Mouse (Mus musculus) lung, postnatal 14 days (tissue): ENCODE data around the gene Atp6v1d.

ENCODE experiments used
- DNase-seq: peaks from one replicate; pipeline ENCODE4 v3.0.0; 2021

Gene Atp6v1d

DNA sequence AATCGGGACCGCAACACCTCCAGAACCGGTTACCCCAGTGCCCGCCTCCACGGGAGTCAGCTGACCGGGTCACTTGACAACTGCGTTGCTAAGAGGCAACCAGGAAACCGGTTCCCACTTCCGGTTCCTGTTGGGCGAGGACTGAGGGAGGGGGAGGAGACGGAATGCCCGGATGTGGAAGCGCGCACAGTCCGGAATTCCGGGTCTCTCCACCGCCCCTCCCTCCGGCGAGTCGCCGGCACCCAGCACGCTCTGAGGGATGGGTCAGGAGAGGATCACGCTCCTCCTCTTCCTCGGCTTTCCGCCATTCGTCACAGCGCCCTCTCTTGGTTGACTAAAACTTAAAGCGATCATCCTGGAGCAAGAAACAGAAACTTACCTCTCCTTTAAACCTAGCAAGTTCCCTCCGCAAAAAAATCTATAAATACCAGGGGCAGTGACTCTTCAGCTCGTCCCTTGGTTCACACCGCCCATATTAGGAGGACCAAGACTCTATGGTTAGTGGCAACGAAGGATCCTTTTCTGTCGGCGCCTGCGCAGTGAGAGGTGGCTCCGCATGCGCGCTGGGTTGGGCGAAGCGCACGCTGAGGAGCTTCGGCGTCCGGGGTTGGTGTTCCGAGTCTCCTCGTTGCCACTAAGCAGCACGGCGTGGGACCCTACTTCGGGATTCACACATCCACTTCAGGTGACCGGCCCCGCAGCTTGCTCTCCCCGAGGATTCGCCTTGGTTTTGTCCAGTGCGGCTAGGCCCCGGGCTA lies at the start of gene Atp6v1d, which contains the start of gene Eif2s1:
Atp6v1d (minus strand) TSS at position 143 of the 758 bp plus-strand sequence.
Eif2s1 (plus strand) TSS at position 324 of the 758 bp plus-strand sequence.
- DNase-seq = peak; percentile 98

DNA sequence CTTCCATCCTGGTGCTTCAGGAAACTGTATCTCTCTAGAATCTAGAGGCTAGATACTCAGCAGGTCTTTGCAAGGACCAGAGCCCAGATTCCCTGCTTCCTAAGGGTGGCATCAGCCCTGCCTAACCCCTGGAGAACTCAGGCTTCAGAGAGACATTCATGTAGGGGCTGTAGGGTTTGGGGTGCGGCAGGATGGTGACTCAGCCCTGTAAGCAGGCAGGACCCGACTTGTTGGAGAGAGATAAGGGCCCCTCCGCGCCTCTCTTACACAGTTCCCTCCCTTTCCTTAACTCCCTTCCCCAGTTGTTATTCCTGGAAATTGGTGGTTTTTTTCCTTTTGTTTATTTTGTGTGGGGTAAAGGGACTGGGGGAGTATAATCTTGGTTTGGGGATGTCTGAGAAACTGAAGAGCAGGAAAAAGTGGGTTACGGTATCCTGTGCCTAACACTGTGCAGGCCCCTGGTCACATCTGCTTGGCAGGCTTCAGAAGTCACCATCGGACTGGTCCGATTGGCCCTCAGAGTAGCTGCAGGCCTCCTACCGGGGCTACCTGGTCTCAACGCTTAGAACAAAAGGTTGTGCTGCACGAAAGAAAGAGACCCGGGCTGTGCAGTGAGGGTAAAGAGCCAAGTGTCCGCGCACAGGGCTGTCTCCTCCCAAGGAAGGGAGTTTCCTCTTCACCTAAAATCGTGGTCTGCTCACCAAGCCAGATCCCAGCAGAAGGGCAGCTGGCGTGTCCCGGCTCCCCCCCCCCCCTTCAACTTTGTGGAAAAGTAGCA lies 49.4 kb upstream of the Atp6v1d start:
- DNase-seq = no peak

DNA sequence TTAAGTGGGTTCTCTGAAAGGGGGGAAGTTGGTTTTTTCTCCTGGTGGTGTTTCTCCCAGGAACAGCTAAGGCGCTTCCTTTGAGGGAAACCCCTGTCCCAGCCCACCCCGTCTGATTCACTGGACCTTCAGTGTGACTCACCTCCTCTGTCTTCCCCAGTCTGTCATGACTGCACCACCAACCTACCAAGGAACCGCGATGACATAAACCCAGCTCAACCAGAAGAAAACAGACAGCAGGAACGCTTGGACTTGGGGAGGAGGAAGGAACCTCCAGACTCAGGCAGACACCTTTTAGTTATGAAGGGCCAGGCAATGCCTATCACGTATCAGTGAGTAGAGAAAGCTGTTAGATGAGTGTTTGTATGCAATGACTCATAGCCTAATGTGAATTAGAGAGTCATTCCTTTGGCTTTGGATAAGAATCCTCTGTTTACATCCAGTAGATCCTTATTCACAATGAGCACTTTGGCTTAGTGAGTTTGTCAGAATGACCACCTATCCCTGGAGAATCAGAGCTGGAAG lies 46.7 kb upstream of the Atp6v1d start:
- DNase-seq = no peak

DNA sequence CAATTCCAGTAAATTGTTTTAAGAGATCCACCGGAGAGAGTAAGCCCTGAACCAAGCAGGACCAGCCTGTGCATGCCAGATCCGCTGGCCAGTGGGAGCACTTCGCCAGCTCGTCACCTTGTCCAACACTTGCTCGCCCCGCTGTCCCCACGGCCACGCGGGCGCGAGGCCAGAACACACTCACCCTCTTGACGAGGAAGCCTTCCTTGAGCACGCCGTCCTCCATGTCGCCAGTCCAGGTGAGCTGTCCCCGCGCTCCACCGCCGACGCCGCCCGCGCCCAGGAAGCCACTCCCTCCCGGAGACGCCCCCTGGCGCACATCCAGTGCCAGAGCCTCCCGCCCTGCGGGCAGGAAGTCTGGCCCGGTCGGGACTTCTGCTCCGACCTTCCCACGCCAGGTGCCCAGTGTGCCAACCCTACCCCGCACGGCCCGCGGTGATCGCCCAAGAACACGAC lies 45.3 kb upstream of the Atp6v1d start, which contains the start of gene Plek2:
Plek2 (minus strand) TSS at position 258 of the 456 bp plus-strand sequence.
- DNase-seq = peak; percentile 82

DNA sequence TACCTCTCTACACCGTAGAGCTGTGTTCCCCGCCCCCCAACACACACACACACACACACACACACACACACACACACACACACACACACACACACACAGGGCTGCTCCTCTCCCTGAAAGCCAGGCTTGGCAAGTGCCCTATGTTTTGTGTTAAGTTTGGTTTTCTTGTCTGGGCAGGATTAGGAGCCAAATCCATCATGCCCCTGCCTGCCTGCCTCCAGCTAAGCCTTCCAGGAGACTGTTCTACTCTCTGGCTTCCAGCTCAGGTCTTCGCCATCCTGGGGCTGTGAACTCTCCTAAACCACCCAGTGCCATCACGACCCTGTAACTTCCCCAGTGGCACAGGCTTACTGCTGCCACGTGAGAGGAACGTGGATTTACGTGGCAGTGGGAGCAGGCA lies 43.1 kb upstream of the Atp6v1d start:
- DNase-seq = no peak

DNA sequence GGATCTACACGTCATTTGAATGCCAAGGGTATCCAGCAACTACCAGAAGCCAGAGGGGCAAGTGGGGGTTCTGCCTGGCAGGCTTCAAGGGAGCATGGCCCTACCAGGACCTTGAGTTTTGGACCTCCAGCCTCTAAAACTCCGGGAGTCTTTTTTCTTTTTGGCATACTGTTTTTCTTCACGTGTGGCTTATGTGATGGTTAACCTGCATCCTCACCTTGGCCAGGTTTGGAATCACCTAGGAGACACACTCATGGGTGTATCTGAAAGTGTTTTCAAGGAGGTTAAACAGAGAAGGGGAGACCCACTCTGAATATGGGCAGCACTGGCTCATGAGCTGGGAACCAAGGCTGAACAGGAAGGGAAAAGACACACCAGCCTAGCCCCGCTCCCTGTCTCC lies 41.9 kb upstream of the Atp6v1d start:
- no peak for DNase-seq

DNA sequence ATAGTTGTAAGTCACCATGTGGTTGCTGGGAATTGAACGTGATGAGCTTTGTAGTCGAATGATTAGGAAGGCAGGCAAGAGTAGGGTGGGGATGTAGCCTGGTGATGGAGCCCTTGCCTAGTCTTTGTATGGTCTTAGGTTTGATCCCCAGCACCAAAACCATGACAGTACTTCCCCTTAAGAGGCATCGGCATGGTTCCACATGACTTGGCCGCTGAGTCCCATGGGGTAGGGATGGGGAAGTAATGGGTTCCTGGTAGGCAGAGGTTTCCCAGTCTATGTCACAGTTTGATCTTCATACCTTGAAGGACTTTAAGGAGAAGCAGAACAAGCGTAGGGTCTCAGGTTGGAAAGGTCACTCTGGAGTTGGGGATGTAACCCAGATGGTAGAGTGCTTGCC lies 40.0 kb upstream of the Atp6v1d start:
- no peak for DNase-seq

DNA sequence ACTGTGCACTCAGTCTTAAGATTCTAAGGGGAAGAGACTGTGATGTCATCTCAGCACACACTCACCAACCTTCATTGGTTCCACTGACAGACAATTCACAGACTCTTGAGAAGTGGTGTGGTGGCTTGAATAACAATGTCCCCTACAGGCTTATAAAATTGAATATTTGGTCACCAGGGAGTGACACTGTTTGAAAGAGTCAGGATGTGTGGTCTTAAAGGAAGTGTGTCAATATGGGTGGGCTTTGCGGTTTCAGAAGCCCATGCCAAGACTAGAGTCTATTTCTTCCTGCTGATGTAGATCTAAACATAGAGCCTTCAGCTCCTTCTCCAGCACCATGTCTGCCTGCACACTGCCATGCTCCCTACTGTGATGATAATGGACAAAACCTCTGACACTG lies 36.4 kb upstream of the Atp6v1d start:
- no peak for DNase-seq

DNA sequence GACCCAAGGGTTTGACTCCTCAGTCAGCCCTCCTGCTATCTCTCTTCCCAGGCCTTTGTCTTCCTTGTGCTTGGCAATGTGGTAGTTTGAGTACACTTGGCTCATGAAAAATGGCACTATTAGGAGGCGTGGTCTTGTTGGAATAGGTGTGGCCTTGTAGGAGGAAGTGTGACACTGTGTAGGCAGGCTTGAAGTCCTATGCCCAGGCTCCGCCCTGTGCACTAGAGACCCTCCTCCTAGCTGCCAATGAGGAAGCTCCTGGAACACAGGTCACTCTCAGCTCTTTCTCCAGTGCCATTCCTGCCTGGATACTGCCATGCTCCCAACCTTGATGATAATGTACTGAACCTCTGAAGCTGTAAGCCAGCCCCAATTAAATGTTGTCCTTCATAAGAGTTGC lies 29.7 kb upstream of the Atp6v1d start:
- DNase-seq = no peak

DNA sequence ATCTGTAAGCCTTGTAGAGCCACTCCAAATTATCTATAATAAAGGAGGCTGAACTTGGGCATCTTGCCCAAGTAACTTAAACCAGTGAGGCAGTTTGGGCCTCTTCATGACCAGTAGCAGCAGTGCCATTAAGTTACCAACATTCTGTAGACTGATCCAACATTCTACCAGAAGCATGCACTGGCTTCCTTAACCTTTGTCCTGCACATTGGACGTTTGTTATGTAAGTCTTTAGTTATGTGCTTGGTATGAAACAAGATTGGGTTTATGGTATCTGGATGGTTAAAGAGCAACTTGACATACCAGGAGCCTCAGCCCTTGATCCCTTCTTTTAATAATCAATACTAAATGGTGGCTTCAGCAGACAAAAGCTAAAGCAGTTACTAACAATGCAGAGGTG lies 28.6 kb upstream of the Atp6v1d start:
- no peak for DNase-seq

DNA sequence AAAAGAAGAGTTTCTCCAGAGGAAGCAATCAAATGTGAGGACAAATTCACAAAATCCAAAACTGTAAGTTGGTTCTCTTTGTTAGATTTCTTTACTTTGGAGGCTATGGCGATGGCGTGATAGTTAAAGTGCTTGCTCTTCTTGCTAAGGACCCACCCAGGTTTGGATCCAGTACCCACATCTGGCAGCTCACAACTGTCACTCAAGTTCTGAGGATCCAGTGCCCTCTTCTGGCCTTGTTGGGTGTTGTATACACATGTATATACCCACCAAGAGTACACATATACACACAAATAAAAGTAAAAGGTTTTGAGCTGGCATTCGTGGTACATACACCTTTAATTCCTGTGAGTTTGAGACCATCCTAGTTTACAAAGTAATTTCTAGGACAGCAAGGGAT lies 13.1 kb upstream of the Atp6v1d start:
- no peak for DNase-seq

DNA sequence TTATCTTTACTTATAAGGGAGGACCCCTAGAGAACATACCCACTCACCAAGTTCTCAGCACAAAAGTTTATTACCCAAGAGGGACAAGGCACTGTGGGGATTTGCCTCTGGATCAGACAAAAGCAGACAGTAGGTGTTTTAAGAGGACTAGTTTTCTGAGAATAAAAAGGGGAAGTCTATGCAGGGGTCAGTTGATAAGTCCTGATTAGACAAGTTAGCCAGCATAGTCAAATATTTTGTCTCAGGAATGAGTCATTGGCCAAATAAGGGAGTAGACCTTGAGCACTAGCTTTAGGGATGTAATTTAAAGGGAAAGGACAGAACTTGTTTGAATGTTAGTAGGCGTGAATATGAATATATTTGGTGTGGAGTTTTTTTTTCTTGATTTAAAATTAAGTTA lies 6.7 kb upstream of the Atp6v1d start:
- DNase-seq = no peak

DNA sequence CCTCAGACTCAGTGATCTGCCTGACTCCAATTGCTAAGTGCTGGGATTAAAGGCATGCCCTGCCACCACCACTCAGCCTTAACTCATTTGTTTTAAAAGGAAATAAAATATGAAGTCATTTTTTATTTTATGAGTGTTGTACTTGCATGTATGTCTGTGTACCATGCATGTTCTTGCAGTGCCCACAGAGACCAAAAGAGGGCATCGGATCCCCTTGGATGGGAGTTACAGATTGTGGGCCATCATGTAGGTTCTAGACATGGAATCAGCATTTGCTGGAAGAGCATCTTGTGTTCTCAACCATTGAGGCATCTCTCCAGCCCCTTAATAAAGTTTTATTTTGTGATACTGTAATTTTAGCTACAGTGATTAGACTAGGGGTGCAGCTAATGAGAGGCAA lies 4.0 kb upstream of the Atp6v1d start:
- DNase-seq = peak; percentile 10

DNA sequence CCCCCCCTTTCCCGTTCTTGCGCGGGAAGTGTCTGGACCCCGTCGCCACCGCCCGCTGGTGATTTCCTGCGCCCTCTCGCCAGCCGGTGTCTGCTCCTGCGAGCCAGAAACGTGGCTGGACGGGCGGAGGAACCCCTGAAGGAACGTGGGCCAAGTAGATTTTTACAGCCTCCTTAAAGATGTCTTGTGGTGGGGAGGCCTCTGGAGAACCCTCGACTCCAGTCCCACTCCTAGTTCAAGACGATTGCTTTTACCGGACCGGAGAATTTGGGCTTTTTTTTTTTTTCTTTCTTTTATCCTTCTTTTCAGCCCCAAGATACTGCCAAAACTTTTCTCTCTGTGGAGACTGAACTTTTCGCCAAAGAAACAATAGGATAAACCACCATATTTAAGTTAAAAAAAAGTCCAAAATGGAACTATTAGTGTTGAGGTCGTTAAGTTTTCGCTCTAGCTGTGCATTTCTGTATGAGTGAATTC lies 854 bp upstream of the Atp6v1d start:
- DNase-seq = no peak

DNA sequence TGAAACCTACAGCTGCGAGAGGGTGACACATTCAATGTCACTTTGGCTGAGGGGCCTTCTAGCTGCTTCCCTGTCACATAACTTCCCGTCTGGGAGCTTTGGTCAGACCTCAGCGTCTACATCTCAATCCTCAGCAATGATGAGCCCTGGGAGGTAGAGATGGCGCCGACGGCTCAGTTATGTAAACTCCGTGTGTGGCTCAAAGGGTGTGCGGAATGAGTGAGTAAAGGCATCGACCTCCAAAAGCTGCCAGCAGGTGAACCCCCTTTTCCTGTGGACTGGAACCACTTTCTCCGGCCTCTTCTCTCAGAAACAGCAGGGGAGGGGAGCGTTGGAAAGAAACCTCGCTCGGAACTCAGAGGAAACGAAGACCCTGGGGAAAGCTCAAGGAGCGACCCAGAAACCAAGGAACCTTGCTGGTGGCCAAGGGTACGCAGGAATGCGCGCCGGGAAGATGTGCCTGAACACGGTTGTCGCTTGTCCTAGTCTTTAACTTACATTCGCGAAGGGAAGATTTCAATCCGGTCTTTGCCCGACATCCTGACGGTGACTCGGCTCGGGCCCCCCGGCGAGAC lies 430 bp downstream of the Atp6v1d start:
- no peak for DNase-seq

DNA sequence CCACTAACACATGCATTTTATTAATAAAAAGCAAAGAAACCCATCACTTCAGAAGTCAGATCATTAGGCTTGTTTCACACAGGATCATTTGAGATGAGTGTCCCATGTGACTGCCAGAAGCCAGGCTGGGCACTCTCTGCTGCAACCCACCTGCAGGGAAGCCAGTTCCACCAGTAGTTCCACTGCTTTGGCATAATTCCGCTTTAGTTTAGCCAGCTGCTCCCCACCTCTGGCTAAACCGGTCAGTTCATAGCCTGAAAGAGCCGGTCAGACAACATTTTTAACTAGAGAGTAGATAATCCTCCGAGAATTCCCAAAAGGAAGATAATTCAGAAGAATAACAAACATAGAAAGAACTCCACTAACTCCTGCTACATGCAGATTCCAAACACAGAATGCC lies 13.2 kb downstream of the Atp6v1d start:
- no peak for DNase-seq

DNA sequence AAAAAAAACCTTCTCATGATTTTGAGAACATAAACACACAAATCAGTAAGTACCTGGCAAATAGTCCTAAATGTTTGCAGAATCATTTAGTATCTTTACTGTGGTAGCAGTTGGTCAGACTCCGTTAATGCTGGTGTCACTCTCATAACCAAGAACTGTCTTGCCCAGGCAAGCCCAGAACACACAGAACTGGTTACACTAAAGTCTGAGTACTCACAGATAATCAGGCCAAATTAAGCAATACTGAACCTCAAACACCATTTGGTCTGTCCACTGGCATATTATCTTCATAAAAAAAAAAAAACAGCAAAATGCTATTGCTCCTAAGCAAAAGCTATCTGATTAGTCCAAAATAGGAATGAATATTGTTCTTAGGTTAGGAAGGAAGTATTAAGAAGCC lies 19.0 kb downstream of the Atp6v1d start:
- no peak for DNase-seq

DNA sequence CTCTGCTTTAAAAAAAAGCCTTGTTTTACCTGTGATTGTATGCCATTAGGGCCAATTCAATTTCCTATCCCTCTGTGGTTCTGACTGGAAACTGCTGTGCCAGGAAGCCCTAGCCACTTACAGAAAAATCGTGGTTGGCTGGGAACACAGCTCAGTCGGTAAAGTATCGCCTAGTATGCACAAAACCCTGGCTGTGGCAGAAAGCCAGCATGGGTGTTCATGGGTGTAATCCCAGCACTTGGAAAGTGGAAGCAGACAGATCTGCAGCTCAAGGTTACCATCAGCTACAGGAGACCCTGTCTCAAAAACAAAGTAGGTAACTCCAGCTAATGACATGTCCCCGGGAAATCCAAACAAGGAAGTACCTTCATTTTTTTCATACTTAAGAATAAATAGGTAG lies 21.5 kb downstream of the Atp6v1d start:
- DNase-seq = no peak

DNA sequence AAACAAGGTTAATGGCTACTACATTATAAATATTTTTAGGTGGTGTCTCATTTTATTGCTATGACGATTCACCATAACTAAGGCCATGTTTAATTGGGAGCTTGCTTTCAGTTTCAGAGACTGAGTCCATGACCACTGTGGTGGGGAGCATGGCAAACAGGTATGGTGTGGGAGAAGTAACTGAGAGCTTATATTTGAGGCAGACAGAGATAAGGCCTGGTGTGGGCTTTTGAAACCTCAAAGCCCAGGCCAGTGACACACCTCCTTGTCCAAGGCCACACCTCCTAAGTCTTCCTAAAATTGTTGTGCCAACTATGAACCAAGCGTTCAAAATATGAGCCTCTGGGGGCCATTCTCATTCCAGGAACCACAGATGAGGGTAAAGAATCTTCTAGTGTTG lies 26.9 kb downstream of the Atp6v1d start:
- no peak for DNase-seq

DNA sequence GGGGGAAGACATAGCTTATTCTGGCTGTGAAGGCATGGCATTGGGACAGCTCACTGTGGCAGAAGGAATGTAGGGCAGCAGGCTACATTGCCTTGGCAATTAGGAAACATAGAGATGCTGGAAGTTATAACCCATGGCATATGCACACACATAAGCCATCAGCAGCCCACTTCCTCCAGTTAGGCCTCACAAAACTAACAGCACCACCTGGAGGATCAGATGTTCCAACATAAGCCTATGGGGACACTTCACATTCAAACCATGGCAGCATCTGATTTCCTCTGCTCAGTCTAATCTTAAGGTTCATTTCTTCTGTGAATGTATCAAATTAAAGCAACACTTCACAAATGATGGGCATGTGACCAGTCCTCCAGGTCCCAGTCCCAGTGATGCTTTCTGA lies 47.0 kb downstream of the Atp6v1d start:
- peak; percentile 12 for DNase-seq

DNA sequence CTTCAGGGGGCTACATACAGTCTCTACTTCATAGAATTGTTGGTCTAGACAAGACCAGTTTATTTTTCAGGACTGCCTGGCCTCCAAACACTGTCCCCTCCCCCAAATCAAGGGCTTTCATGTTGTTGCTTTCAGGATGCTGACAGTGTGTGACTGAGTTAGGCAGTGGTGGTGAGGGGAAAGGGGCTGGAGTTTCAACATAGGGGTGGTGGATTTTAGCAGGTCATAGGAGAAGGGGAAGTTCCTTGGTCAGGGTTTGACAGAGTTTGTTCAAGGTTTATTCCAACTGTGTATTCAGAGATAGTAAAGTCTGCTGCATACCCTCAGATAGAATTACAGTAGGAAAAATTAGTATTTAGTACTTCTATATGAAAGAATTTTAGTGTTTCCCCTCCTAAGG lies 59.6 kb downstream of the Atp6v1d start:
- DNase-seq = no peak

DNA sequence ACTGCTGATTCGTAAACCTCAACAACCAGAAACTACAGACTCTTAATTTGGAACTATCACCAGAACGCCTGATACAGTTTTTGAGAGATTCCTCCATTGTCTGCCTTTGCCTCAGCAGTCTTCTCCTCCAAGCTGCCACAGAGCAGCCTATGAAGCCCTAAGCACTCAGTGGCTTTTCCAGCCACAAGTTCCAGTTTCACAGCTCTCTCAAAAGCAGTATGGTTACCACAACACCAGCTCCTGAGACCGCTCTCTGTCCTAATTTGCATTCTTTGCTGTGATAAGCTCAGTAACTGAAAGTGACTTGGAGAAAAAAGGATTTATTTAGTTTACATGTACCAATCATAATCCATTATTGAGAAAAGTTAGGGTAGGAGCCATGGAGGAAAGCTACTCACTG lies 61.4 kb downstream of the Atp6v1d start:
- no peak for DNase-seq

DNA sequence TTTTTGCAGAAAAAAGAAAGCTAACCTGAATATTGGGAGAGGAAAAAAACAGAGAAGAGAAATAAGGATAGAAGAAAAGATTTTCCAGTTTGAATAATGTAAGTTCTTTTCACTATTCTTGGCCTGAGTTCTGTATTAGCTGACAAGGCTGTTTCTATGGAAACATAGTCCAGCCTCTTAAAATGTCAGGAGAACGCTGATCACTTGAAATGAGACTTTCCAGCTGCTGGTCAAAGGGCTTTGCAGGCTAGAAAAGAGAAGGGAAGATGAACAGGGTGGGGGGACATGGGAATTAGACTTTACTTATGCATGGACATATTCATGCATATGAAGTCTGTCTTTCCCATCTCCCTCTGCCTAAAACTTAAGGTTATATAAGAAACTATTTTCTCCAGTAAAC lies 67.2 kb downstream of the Atp6v1d start:
- no peak for DNase-seq

DNA sequence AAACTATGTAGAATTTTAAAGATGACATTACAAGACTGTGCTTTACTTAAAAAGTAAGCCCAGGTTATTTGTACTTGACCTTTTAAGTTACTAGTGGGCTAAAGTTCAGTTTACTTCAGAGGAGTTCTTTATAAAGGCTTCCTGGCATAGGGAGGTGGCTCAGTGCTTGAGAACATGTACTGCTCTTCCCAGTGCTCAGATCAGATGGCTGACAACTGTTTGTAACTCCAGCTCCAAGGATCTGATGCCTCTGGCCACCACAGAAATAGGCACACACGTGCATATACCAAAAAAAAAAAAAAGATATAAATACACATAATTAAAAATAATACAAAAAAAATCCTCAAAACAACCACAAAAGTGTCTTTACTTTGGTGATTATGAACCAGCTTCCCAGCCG lies 70.6 kb downstream of the Atp6v1d start:
- DNase-seq = no peak
